Comparison of ENCODE assay signal across 9 mouse cellular contexts in the genomic region with DNA sequence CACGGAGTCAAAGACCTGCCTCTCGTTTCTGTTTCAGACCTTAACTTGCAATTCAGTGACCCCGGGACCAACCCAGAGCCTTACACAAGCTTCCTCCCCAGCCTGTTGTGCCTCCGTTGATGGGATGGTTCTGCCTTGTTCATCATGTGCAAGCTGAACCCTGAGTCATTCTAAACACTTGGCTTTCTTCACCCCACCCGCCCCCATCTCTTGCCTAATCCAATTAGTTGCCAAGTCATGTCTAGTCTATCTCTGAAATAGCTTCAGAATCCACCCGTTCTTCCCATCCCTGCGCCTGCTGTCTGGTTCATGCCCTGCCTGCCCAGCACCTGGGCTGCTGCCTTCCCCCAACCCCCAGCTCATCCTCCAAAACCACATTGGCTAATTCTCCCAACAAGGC. TPM values are rescaled to one million over a fixed set of nuclear protein-coding genes. Genes with fewer than 3 reads are reported as not detected.
DNase-seq lines count a peak whose midpoint lies in the region; TF ChIP-seq lines count a peak whose summit lies in the region.
"Had no signal": no experiment of that assay in that cellular context is flagged by ENCODE, and none has a peak within 500 bp of the region (broad histone marks: within the 10 kb centered on the region; RNA-seq: fewer than 3 reads in every experiment).

No protein-coding gene starts in this region.

- no peaks in the 10 kb centered on the region for H3K27me3 ChIP-seq in myocyte (ENCODE audit: control insufficient read depth, insufficient read depth, insufficient read length)
- no peaks in the 10 kb centered on the region for H3K27me3 ChIP-seq in embryonic facial prominence, embryonic 10.5 days (replicated peaks; ENCODE audit: low read depth, poor library complexity, severe bottlenecking)

- peaks cover 15% of the 10 kb centered on the region for H3K4me1 ChIP-seq in embryonic facial prominence, embryonic 10.5 days

- H3K79me2 ChIP-seq in myocyte (ENCODE audit: control insufficient read depth, insufficient read depth): peaks cover 31% of the 10 kb centered on the region

- peak overlapping the region; percentile 42 for H3K4me2 ChIP-seq in myocyte (ENCODE audit: low read depth)

- H3K4me3 ChIP-seq in myocyte: no peak overlapping the region
- H3K4me3 ChIP-seq in embryonic facial prominence, embryonic 10.5 days: no peak overlapping the region

- H3K36me3 ChIP-seq in myocyte (ENCODE audit: control insufficient read depth, insufficient read depth): no peaks in the 10 kb centered on the region
- H3K36me3 ChIP-seq in embryonic facial prominence, embryonic 10.5 days (replicated peaks): peaks cover 22% of the 10 kb centered on the region

- WGBS in embryonic facial prominence, embryonic 10.5 days: 79% methylated on average over 7 of the region's 7 CpGs

- H3K9me3 ChIP-seq in embryonic facial prominence, embryonic 10.5 days: no peaks in the 10 kb centered on the region

- no peak overlapping the region for H3ac ChIP-seq in myocyte (ENCODE audit: control insufficient read depth, insufficient read length)

- H3K27ac ChIP-seq in embryonic facial prominence, embryonic 10.5 days (replicated peaks): no peak overlapping the region

- DNase-seq in ovary, postnatal 36 days (ENCODE audit: low spot score): peak; percentile 46
- DNase-seq in ovary, postnatal 10 days (ENCODE audit: low spot score): no peak
- peak; percentile 72 for DNase-seq in adrenal gland, postnatal 10 days
- DNase-seq in heart, postnatal 10 days: peak; percentile 44 to 51
- DNase-seq in cerebellum, adult 11-12 months: no peak
- no peak for DNase-seq in cerebellum, adult 9-10 months
- DNase-seq in embryonic facial prominence, embryonic 10.5 days (ENCODE audit: low spot score): no peak
- DNase-seq: kidney, postnatal 4 days had no signal

- intact Hi-C loops in heart, postnatal 10 days (cut with DNase I): no loop called here

- no peak for TF ChIP-seq POLR2A in myocyte (IDR thresholded peaks at IDR 0.05; ENCODE audit: insufficient read length, low read depth)

TF ChIP-seq in myocyte, 11 proteins besides CTCF, POLR2A, EP300 and RAD21:
- TF ChIP-seq CEBPB (IDR thresholded peaks at IDR 0.05; ENCODE audit: insufficient read depth, poor library complexity, severe bottlenecking) (peak; percentile 88), MYOD1 (IDR thresholded peaks at IDR 0.05; ENCODE audit: control insufficient read depth in 1 of 3, insufficient read length in 2 of 3, low read depth in 2 of 3) (peak in 1 of 3 experiments; percentile 50), SRF (IDR thresholded peaks at IDR 0.05; ENCODE audit: control insufficient read depth, insufficient read length, low read depth) (no peak)

RNA-seq across cellular contexts. Expression of a gene that starts 9.9 kb away (rescaled TPM):
- 10 to 100 TPM; 51.4 to 54.6 TPM for total RNA-seq in adrenal gland, postnatal 10 days (2021)
- total RNA-seq in heart, postnatal 10 days (2021): 10 to 100 TPM; 39.4 to 39.9 TPM
- 62.4 TPM for polyA plus RNA-seq in myocyte (2012; fragmentation: generic; extraction: Trizol)
- polyA plus RNA-seq in embryonic facial prominence, embryonic 10.5 days (2016; fragmentation: Nextera tagmentation; extraction: Ambion mirVana): 69.2 and 73.2 TPM in 2 replicates

RNA-seq across cellular contexts. Expression of a gene that starts 26.9 kb away (rescaled TPM):
- total RNA-seq in adrenal gland, postnatal 10 days (2021): 1 to 10 TPM in 1 of 2 experiments, under 1 TPM in 1; 0.78 to 1.7 TPM
- total RNA-seq in heart, postnatal 10 days (2021): not detected
- not detected for polyA plus RNA-seq in myocyte (2012; fragmentation: generic; extraction: Trizol)
- 0.21 and 0.41 TPM in 2 replicates for polyA plus RNA-seq in embryonic facial prominence, embryonic 10.5 days (2016; fragmentation: Nextera tagmentation; extraction: Ambion mirVana)

Comparison
In these comparisons a context has a peak if more than half of its experiments do, and no peak if none do; other contexts are left out.
1. DNase-seq: peak in ovary, postnatal 36 days (single experiment), adrenal gland, postnatal 10 days (single experiment) and heart, postnatal 10 days (2 of 2); none in ovary, postnatal 10 days (single experiment), cerebellum, adult 11-12 months (single experiment), cerebellum, adult 9-10 months (single experiment) and embryonic facial prominence, embryonic 10.5 days (single experiment).